Mouse (Mus musculus): ENCODE measurements at regions not wholly inside any gene's neighbourhood (a gene's known extent, or its start where the extent isn't known, plus 50 kb on each side); places are given as distances from the start of the nearest gene placed in this dataset.

DNA sequence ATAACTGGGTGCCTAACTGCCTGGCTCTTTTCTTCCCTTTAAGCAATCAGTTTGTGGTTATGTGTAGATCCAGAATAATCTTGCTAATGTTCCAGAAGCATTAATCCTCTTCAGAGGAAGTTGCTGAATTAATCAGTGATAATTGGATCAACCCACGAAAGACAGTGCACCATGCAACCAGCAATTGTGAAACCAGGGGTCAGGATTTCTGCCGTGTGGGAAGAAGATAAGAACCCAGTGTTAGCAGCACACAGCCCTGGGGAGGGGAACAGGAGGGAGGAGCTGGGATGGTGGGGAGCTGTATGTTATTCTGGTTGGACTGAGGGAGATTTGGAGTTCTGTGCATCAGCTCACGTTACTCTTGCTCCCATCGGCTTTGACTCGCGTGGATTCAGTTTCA is 75.5 kb upstream of the Gm5148 start:
- DNase-seq (ENCODE audit: low spot score in 2 of 2) = no peak

DNA sequence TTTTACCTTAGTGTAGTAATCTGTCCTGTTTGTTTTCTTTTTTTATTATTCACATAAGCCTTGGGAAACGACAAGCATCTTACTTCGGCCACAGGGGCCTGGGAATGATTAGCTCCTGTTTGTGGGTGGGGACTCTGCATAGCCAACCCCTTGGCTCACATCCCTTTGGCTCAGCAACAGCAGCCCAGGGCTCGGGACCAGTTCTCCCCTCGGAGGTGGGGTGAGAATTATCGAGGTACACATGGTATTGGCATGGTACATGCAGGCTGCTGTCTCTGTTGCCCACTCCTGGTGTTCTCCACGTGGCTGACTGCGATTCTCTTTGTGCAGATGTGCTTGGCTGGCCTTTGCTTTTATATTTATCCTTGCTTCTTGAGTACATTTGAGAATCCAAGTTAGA is 65.4 kb upstream of the Gm5148 start:
- no peak for DNase-seq (ENCODE audit: low spot score in 2 of 2)

DNA sequence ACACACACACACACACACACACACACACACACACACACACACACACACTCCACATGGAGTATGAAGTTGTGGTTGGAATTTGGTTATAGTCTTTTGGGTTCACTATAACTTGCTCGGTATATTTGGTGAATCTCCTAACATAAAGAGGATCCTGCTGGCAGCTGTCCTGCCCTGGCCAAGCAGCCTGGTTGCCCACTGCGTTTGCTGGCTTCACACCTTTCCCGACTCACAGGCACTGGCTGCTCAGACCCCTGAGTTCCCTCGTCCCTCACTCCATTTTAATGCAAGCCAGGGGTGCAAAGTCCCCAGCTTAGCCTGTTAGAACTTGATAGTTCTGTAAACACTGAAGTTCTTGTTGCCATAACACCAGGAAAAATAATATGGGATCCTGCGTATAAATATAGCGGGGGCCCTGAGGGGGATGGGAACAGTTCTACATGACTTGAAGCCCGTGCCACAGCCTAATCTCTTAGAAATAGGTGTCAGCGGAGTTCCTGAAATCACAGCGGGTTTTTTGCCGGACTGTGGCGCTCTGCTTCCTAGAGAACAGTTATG is 64.9 kb upstream of the Gm5148 start:
- no peak for DNase-seq (ENCODE audit: low spot score in 2 of 2)

DNA sequence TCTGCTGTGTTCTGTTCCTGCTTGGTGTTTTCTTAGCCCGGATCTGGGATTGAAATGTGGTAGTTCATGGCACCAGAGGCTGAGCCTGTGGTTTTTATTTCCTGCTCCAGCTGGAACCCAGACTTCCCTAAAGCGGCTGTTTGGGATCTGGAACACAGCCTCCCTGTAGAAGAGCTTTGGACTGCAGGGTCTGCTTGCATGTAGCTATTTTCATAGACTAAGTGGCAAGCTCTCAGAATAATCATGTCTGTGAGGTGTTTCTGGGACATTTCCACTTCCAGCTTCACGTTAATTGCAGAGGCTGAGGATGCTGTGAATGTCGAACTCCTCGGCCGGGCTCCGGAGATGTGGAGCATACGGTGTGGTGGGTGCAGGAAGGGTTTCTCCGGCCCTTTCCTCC is 64.1 kb upstream of the Gm5148 start:
- no peak for DNase-seq (ENCODE audit: low spot score in 2 of 2)

DNA sequence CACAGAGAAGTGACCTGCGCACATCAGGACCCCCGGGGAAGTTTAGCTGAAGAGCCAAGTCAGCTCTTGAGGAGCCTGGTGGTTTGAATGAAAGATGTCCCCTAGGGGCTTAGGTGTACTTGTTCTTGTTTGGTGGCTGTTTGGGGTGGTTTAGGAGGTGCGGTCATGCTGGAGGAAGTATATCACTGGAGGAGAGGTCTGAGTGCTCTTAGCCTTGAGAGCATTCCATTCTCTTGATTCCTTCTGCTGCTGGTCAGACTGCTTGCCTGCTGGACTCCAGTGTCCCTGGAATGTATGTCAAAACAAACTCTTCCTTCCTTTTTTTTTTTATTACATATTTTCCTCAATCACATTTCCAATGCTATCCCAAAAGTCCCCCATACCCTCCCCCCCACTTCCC is 62.5 kb upstream of the Gm5148 start:
- no peak for DNase-seq (ENCODE audit: low spot score in 2 of 2)

DNA sequence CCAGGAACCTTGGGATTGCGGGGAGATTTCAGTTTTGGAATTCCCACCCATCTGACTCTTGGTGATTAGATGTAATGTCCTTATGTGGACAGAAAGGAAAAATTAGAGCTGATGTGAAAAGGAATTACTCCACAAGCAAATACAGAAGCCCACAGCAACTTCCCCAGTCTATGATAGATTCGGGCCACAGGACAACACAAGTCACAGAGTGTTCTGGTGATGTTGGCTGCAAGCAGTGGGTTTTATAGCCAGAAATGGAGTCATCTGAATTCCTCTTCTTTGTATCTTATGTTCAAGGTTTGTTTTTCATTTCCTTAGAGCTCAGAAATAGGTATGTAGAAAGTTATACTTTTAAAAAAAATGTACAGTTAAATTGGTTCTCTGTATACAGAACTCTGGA is 56.8 kb upstream of the Gm5148 start:
- DNase-seq (ENCODE audit: low spot score in 2 of 2) = no peak

DNA sequence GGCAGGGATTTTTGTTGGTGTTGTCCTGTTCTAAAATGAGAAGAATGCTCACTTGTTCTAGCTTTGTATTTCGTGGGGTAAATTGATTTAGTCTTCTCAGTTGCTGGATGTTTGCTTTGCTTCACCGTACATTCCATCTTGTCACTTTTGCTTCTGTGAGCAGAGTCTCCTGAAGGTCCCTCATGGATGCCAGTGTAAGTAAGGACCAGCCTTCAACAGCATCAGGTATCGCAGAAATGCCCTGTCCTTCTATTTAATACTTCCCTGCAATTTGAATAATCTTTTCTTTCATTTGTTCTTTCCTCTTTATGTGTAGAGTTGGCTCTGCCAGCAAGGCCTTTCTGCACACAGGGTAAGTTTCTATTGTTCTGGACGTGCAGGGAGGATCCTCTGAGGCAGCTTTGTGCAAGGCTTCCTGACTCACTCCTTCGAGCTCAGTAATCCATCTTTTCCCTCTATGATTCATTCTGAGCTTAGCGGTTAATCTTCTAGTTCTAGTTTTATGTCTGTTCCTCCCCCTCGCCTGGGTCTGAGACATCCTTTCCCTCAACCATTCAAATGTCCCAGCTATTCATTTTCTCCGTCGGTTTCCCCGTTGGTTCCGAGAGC is 55.7 kb upstream of the Gm5148 start:
- DNase-seq (ENCODE audit: low spot score in 2 of 2) = no peak

DNA sequence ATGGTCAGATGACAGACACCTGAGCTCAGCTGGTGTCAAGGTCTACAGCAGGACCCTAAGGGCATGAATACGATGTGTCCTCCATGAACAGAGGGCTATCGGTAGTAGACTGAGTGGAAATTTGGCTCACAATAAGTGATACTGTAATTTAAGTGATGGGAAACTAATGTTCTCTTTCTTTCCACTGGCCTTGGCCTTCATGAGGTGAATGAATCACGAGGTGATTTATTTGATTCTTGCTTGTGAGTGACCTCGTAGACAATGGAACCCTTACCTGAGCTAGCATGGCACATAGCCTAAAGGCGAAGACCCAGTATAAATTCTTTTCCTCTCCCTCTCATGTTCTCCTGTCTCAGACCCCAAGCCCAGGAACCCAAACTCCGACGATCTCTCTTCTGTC is 54.1 kb upstream of the Gm5148 start:
- no peak for DNase-seq (ENCODE audit: low spot score in 2 of 2)

DNA sequence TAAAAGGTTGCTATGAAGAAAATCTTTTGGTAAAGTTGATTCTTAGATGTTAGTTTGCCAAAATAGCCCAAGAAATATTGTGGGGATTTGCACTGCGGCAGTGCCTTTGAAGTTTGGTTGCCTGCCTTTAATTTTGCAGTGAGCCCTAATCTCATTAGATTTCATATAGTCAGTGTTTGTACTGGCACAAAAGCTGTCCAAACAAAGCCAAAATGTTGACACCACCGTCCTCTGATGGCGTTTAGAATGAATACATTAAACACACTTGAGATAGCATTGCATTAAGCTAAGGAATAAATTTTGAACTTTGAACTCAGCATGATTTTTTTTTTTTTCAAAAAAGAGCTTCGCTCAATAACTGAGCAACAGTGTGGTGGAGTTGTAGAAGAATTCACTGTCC is 51.9 kb upstream of the Gm5148 start:
- no peak for DNase-seq (ENCODE audit: low spot score in 2 of 2)
